ENCODE assay signal across 8 mouse cellular contexts in the genomic region with DNA sequence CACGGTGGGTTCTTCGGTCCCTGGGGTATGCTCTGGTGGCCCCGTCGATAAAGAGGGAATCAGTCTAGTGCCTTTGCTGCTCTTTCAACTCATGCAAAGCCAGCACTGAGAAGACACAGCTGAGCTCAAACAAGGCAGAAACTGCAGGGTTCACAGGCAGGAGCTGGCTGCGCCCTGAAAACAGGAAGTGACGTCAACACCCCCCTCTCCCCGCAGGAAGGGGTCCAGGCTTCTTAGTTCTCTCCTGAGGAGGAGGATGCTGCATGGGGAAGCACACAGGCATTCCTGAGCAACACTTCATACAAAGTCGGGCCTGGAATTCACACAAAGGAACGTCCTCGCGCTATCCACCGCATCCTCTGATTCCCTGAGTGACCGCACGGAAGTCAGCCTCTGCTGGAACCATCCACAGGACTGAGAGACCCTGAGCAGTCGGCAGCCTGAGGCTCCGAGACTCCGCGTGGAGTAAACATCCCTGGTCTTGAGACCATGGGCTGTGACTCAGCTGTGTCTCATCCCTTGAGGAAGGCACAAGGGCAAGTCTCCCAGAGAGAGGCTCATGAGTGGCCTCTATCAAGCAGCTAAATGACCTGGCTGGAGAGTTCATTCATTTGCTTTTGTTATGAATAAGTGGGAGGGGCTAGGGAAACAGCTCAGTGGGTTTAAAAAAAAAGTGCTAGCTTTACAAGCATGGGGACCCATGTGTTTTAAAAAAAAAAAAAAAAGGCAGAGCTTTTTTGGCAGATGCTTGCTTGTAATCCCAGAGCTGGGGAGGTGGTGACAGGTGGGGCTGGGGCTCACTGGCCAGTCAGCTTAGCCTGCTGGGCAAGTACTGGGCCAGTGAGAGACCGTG.
DNase-seq lines count a peak whose midpoint lies in the region; ATAC-seq and TF ChIP-seq lines count a peak whose summit lies in the region.

No protein-coding gene starts in this region.

- no peaks in the 10 kb centered on the region for H3K79me2 ChIP-seq in heart, adult 2 months (replicated peaks; ENCODE audit: control insufficient read depth, insufficient read depth, low read length)

- DNase-seq in heart, adult 2 months: peak; percentile 24 to 29
- no peak for DNase-seq in heart, postnatal 25 days (ENCODE audit: low spot score)
- peak; percentile 84 for DNase-seq in CD4-positive, CD25-positive, alpha-beta regulatory T cell, adult 2 months (ENCODE audit: low read depth, low spot score)
- peak; percentile 82 for DNase-seq in naive thymus-derived CD4-positive, alpha-beta T cell, adult 2 months (ENCODE audit: low read depth)
- no peak for DNase-seq in stomach, postnatal 0 days (ENCODE audit: low spot score)
- no peak for DNase-seq in left cerebral cortex, adult 2 months (ENCODE audit: extremely low spot score in 1 of 2, low spot score in 2 of 2)
- DNase-seq in right cerebral cortex, postnatal 4 days: no peak

- H3K4me3 ChIP-seq in heart, adult 2 months: no peak overlapping the region
- 0 out of 2 replicates have a peak overlapping the region, but pooled peaks have one; percentile 7 for H3K4me3 ChIP-seq in heart, embryonic 15.5 days
- H3K4me3 ChIP-seq in stomach, postnatal 0 days (ENCODE audit: low read depth, low read length): no peak overlapping the region
- H3K4me3 ChIP-seq in left cerebral cortex, adult 2 months: no peak overlapping the region

- no peak overlapping the region for H3K9ac ChIP-seq in heart, adult 2 months (ENCODE audit: low read depth, low read length)
- no peak overlapping the region for H3K9ac ChIP-seq in heart, embryonic 15.5 days
- H3K9ac ChIP-seq in stomach, postnatal 0 days (ENCODE audit: low read length): no peak overlapping the region

- no peak overlapping the region for H3K27ac ChIP-seq in heart, adult 2 months
- H3K27ac ChIP-seq in heart, embryonic 15.5 days: 0 out of 2 replicates have a peak overlapping the region, but pooled peaks have one; percentile 33
- no peak overlapping the region for H3K27ac ChIP-seq in stomach, postnatal 0 days (replicated peaks)
- no peak overlapping the region for H3K27ac ChIP-seq in left cerebral cortex, adult 2 months

- intact Hi-C loops in heart, adult 2 months (cut with DNase I): no loop called here
- intact Hi-C loops in heart, postnatal 25 days (cut with DNase I): no loop called here
- intact Hi-C loops in left cerebral cortex, adult 2 months (cut with DNase I): no loop called here

- peak overlapping the region; percentile 28; the same call in 1 of the 2 replicates for H3K4me2 ChIP-seq in heart, embryonic 15.5 days
- no peak overlapping the region for H3K4me2 ChIP-seq in stomach, postnatal 0 days (replicated peaks; ENCODE audit: low read depth)

- no peak for TF ChIP-seq POLR2A in heart, adult 2 months (IDR thresholded peaks at IDR 0.05; ENCODE audit: insufficient read depth, low read depth, low read length)

- TF ChIP-seq EP300 in heart, adult 2 months (IDR thresholded peaks at IDR 0.05; ENCODE audit: insufficient read depth, low read depth, low read length): no peak
- TF ChIP-seq EP300 in stomach, postnatal 0 days (optimal IDR thresholded peaks at IDR 0.05): no peak

- H3K27me3 ChIP-seq in heart, adult 2 months (ENCODE audit: control insufficient read depth, insufficient read depth, low read length): no peaks in the 10 kb centered on the region
- no peaks in the 10 kb centered on the region for H3K27me3 ChIP-seq in heart, embryonic 15.5 days
- H3K27me3 ChIP-seq in stomach, postnatal 0 days (ENCODE audit: control insufficient read depth, insufficient read depth, low read length): no peaks in the 10 kb centered on the region

- WGBS in heart, adult 2 months: 41% methylated on average over 19 of the region's 19 CpGs
- 68% methylated on average over 19 of the region's 19 CpGs for WGBS in heart, embryonic 15.5 days
- 80% methylated on average over 19 of the region's 19 CpGs for WGBS in stomach, postnatal 0 days

- H3K4me1 ChIP-seq in heart, adult 2 months (ENCODE audit: control insufficient read depth, insufficient read depth, low read length): no peaks in the 10 kb centered on the region
- H3K4me1 ChIP-seq in heart, embryonic 15.5 days (replicated peaks): no peaks in the 10 kb centered on the region
- no peaks in the 10 kb centered on the region for H3K4me1 ChIP-seq in stomach, postnatal 0 days (replicated peaks; ENCODE audit: control insufficient read depth, insufficient read depth)

- ATAC-seq in heart, embryonic 15.5 days (replicated peaks; ENCODE audit: insufficient number of reproducible peaks, insufficient read depth, low FRiP score, low read depth): 0 out of 2 replicates have a peak, but pooled peaks have one; percentile 12
- ATAC-seq in stomach, postnatal 0 days (ENCODE audit: low FRiP score, low TSS enrichment): no peak

- TF ChIP-seq CTCF in heart, adult 2 months (IDR thresholded peaks at IDR 0.05): no peak
- TF ChIP-seq CTCF in stomach, postnatal 0 days (IDR thresholded peaks at IDR 0.05; ENCODE audit: low read depth): no peak
- no peak for TF ChIP-seq CTCF in left cerebral cortex, adult 2 months (IDR thresholded peaks at IDR 0.05)

- no peaks in the 10 kb centered on the region for H3K9me3 ChIP-seq in heart, embryonic 15.5 days (replicated peaks)
- H3K9me3 ChIP-seq in stomach, postnatal 0 days (ENCODE audit: control insufficient read depth, low read length): no peaks in the 10 kb centered on the region

- no peaks in the 10 kb centered on the region for H3K36me3 ChIP-seq in heart, adult 2 months (ENCODE audit: control insufficient read depth, insufficient read depth, low read length)
- no peaks in the 10 kb centered on the region for H3K36me3 ChIP-seq in heart, embryonic 15.5 days
- H3K36me3 ChIP-seq in stomach, postnatal 0 days (ENCODE audit: control insufficient read depth, insufficient read depth, low read length): no peaks in the 10 kb centered on the region

Comparison
In these comparisons a context has a peak if more than half of its experiments do, and no peak if none do; other contexts are left out.
1. DNase-seq: peak in heart, adult 2 months (2 of 2), CD4-positive, CD25-positive, alpha-beta regulatory T cell, adult 2 months (single experiment) and naive thymus-derived CD4-positive, alpha-beta T cell, adult 2 months (single experiment); none in heart, postnatal 25 days (single experiment), stomach, postnatal 0 days (single experiment), left cerebral cortex, adult 2 months (0 of 2) and right cerebral cortex, postnatal 4 days (single experiment).